Mouse (Mus musculus) erythroblast, embryonic 14.5 days (primary cell): ENCODE results near the gene Egr2.

ENCODE experiments used
- GATA1 ChIP-seq: IDR thresholded peaks from 2 replicates; pipeline ENCODE4 v1.6.1; 2012; ENCODE audit warnings: low read length, inconsistent platforms, mixed read lengths
- TAL1 ChIP-seq: IDR thresholded peaks from 3 replicates; pipeline ENCODE4 v1.6.1; 2012; ENCODE audit warnings: low read length, inconsistent platforms, mixed read lengths

DNA sequence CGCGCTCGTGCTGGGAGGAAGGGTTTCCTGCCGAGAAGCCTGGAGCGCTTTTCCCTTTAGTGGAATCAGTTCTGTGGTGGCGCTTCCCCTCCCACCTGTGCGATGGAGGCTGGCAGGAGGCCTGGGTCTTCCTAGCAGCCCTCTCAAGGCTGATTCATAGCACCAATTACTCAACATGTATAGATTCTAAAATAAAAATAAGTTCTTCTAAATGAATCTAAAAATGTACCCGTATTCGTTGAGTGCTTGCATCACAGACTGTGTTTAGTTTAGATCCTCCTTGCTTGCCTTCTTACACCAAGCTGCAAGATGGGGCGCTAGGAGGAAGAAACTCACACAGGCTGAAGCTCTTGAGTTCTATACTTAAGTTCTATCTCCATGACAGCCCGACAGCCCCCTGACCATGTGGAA is 43.1 kb upstream of the Egr2 start:
- TF ChIP-seq GATA1 (no peak), TAL1 (no peak)
